Mouse (Mus musculus): ENCODE results near the gene Ccdc117. TPM values are rescaled to one million over a fixed set of nuclear protein-coding genes. Genes with fewer than 3 reads are reported as not detected.
A peak's percentile ranks its signal among the peaks of the same experiment; 100 is the strongest.

The Ccdc117 gene
- polyA plus RNA-seq, 1 experiment from 2014 or later = 13.0 TPM

GRCm38 (mm10) chr11:5526573-5527439 is 15.2 kb downstream of the Ccdc117 start:
- Histone ChIP-seq H3K36me3 (ENCODE audit: control insufficient read depth, insufficient read depth) (peaks cover 59% of the 10 kb centered on the region), H3K9me3 (replicated peaks; ENCODE audit: control insufficient read depth, low read length) (no peaks in the 10 kb centered on the region), H3K27ac (ENCODE audit: low read length) (no peak overlapping the region)

GRCm38 (mm10) chr11:5525418-5525817 is 16.6 kb downstream of the Ccdc117 start:
- Histone ChIP-seq H3K4me2 (ENCODE audit: low read depth, low read length) (no peak overlapping the region), H3K4me1 (ENCODE audit: control insufficient read depth, insufficient read depth, low read length) (peaks cover 20% of the 10 kb centered on the region), H3K36me3 (ENCODE audit: control insufficient read depth, insufficient read depth) (peaks cover 51% of the 10 kb centered on the region), H3K9ac (ENCODE audit: low read length) (no peak overlapping the region), H3K9me3 (replicated peaks; ENCODE audit: control insufficient read depth, low read length) (no peaks in the 10 kb centered on the region), H3K27me3 (ENCODE audit: control insufficient read depth, insufficient read depth, low read length) (no peaks in the 10 kb centered on the region), H3K27ac (ENCODE audit: low read length) (no peak overlapping the region), H3K4me3 (ENCODE audit: low read length) (no peak overlapping the region)
- ATAC-seq (replicated peaks; ENCODE audit: extremely low read depth, insufficient read depth, low FRiP score) = no peak
- 83% methylated on average over 4 of the region's 4 CpGs for WGBS

More at GRCm38 (mm10) chr11:5526573-5527439, 15.2 kb downstream of the Ccdc117 start:
- Histone ChIP-seq H3K9ac (ENCODE audit: low read length) (no peak overlapping the region), H3K4me2 (ENCODE audit: low read depth, low read length) (no peak overlapping the region), H3K4me1 (ENCODE audit: control insufficient read depth, insufficient read depth, low read length) (peaks cover 20% of the 10 kb centered on the region), H3K27me3 (ENCODE audit: control insufficient read depth, insufficient read depth, low read length) (no peaks in the 10 kb centered on the region), H3K4me3 (ENCODE audit: low read length) (no peak overlapping the region)
- WGBS = 79% methylated on average over 7 of the region's 7 CpGs
- no peak for ATAC-seq (replicated peaks; ENCODE audit: extremely low read depth, insufficient read depth, low FRiP score)

GRCm38 (mm10) chr11:5522798-5523415 is 19.1 kb downstream of the Ccdc117 start:
- H3K9ac ChIP-seq (ENCODE audit: low read length) = peak overlapping the region; percentile 49; the same call in 1 of the 2 replicates
- no peak for ATAC-seq (replicated peaks; ENCODE audit: extremely low read depth, insufficient read depth, low FRiP score)
- H3K4me1 ChIP-seq (ENCODE audit: control insufficient read depth, insufficient read depth, low read length) = peaks cover 26% of the 10 kb centered on the region
- peak overlapping the region; percentile 83 for H3K4me2 ChIP-seq (ENCODE audit: low read depth, low read length)
- H3K27me3 ChIP-seq (ENCODE audit: control insufficient read depth, insufficient read depth, low read length) = no peaks in the 10 kb centered on the region
- H3K36me3 ChIP-seq (ENCODE audit: control insufficient read depth, insufficient read depth) = peaks cover 39% of the 10 kb centered on the region
- 84% methylated on average over 11 of the region's 11 CpGs for WGBS
- no peaks in the 10 kb centered on the region for H3K9me3 ChIP-seq (replicated peaks; ENCODE audit: control insufficient read depth, low read length)
- peak overlapping the region; percentile 99 for H3K4me3 ChIP-seq (ENCODE audit: low read length)
- no peak overlapping the region for H3K27ac ChIP-seq (ENCODE audit: low read length)

- Histone ChIP-seq H3K9me3 (replicated peaks; ENCODE audit: control insufficient read depth, low read length) (no peaks in the 10 kb centered on the region), H3K9ac (ENCODE audit: low read length) (peak overlapping the region; percentile 99), H3K4me3 (ENCODE audit: low read length) (peak overlapping the region; percentile 99), H3K27ac (ENCODE audit: low read length) (peak overlapping the region; percentile 96), H3K36me3 (ENCODE audit: control insufficient read depth, insufficient read depth) (peaks cover 39% of the 10 kb centered on the region), H3K27me3 (ENCODE audit: control insufficient read depth, insufficient read depth, low read length) (no peaks in the 10 kb centered on the region), H3K4me1 (ENCODE audit: control insufficient read depth, insufficient read depth, low read length) (peaks cover 26% of the 10 kb centered on the region), H3K4me2 (ENCODE audit: low read depth, low read length) (peak overlapping the region; percentile 83)
- peak; percentile 31; the same call in 1 of the 2 replicates for ATAC-seq (replicated peaks; ENCODE audit: extremely low read depth, insufficient read depth, low FRiP score)
- under 1% methylated on average over 34 of the region's 34 CpGs for WGBS
Measured at GRCm38 (mm10) chr11:5521516-5522291, 20.3 kb downstream of the Ccdc117 start.

- Histone ChIP-seq H3K27me3 (ENCODE audit: control insufficient read depth, insufficient read depth, low read length) (no peaks in the 10 kb centered on the region), H3K36me3 (ENCODE audit: control insufficient read depth, insufficient read depth) (peaks cover 35% of the 10 kb centered on the region), H3K4me2 (ENCODE audit: low read depth, low read length) (peak overlapping the region; percentile 83), H3K4me1 (ENCODE audit: control insufficient read depth, insufficient read depth, low read length) (peaks cover 26% of the 10 kb centered on the region), H3K9me3 (replicated peaks; ENCODE audit: control insufficient read depth, low read length) (no peaks in the 10 kb centered on the region), H3K27ac (ENCODE audit: low read length) (peak overlapping the region; percentile 96), H3K9ac (ENCODE audit: low read length) (peak overlapping the region; percentile 99), H3K4me3 (ENCODE audit: low read length) (peak overlapping the region; percentile 99)
- 0% methylated on average over 13 of the region's 13 CpGs for WGBS
- ATAC-seq (replicated peaks; ENCODE audit: extremely low read depth, insufficient read depth, low FRiP score) = peak; percentile 25
Measured at GRCm38 (mm10) chr11:5521266-5521515, 20.8 kb downstream of the Ccdc117 start.

- peaks cover 26% of the 10 kb centered on the region for H3K4me1 ChIP-seq (ENCODE audit: control insufficient read depth, insufficient read depth, low read length)
- ATAC-seq (replicated peaks; ENCODE audit: extremely low read depth, insufficient read depth, low FRiP score) = peak; percentile 97
- peak within 1 kb of the TSS; percentile 99 for H3K4me3 ChIP-seq (ENCODE audit: low read length)
- H3K4me2 ChIP-seq (ENCODE audit: low read depth, low read length) = peak within 1 kb of the TSS; percentile 83
- peaks cover 31% of the 10 kb centered on the region for H3K36me3 ChIP-seq (ENCODE audit: control insufficient read depth, insufficient read depth)
- WGBS = under 1% methylated on average over 70 of the region's 72 CpGs
- no peaks in the 10 kb centered on the region for H3K27me3 ChIP-seq (ENCODE audit: control insufficient read depth, insufficient read depth, low read length)
- H3K9me3 ChIP-seq (replicated peaks; ENCODE audit: control insufficient read depth, low read length) = no peaks in the 10 kb centered on the region
- peak within 1 kb of the TSS; percentile 99 for H3K9ac ChIP-seq (ENCODE audit: low read length)
- peak within 1 kb of the TSS; percentile 96 for H3K27ac ChIP-seq (ENCODE audit: low read length)
Measured at GRCm38 (mm10) chr11:5520412-5521265, 21.3 kb downstream of the Ccdc117 start, which contains the start of gene Xbp1. Gene Xbp1 (plus strand): TSS chr11:5520659.

GRCm38 (mm10) chr11:5519681-5520080 is 22.3 kb downstream of the Ccdc117 start:
- peak overlapping the region; percentile 20 for H3K27ac ChIP-seq (ENCODE audit: low read length)
- peak overlapping the region; percentile 41 for H3K9ac ChIP-seq (ENCODE audit: low read length)
- no peak overlapping the region for H3K4me3 ChIP-seq (ENCODE audit: low read length)
- no peaks in the 10 kb centered on the region for H3K27me3 ChIP-seq (ENCODE audit: control insufficient read depth, insufficient read depth, low read length)
- peaks cover 22% of the 10 kb centered on the region for H3K36me3 ChIP-seq (ENCODE audit: control insufficient read depth, insufficient read depth)
- WGBS = 82% methylated on average over 3 of the region's 3 CpGs
- H3K4me2 ChIP-seq (ENCODE audit: low read depth, low read length) = peak overlapping the region; percentile 72
- H3K4me1 ChIP-seq (ENCODE audit: control insufficient read depth, insufficient read depth, low read length) = peaks cover 26% of the 10 kb centered on the region
- H3K9me3 ChIP-seq (replicated peaks; ENCODE audit: control insufficient read depth, low read length) = no peaks in the 10 kb centered on the region
- ATAC-seq (replicated peaks; ENCODE audit: extremely low read depth, insufficient read depth, low FRiP score) = no peak

GRCm38 (mm10) chr11:5517346-5517745 is 24.6 kb downstream of the Ccdc117 start:
- H3K27ac ChIP-seq (ENCODE audit: low read length) = no peak overlapping the region
- no peak overlapping the region for H3K4me2 ChIP-seq (ENCODE audit: low read depth, low read length)
- no peak overlapping the region for H3K9ac ChIP-seq (ENCODE audit: low read length)
- H3K4me3 ChIP-seq (ENCODE audit: low read length) = no peak overlapping the region
- H3K27me3 ChIP-seq (ENCODE audit: control insufficient read depth, insufficient read depth, low read length) = no peaks in the 10 kb centered on the region
- no peaks in the 10 kb centered on the region for H3K9me3 ChIP-seq (replicated peaks; ENCODE audit: control insufficient read depth, low read length)
- no peak for ATAC-seq (replicated peaks; ENCODE audit: extremely low read depth, insufficient read depth, low FRiP score)
- H3K36me3 ChIP-seq (ENCODE audit: control insufficient read depth, insufficient read depth) = no peaks in the 10 kb centered on the region
- peaks cover 9% of the 10 kb centered on the region for H3K4me1 ChIP-seq (ENCODE audit: control insufficient read depth, insufficient read depth, low read length)
- 62% methylated on average over 6 of the region's 6 CpGs for WGBS
